Mouse (Mus musculus) layer of hippocampus, postnatal 10 days (tissue): ENCODE measurements around the gene Elmod1. TPM values are rescaled to one million over a fixed set of nuclear protein-coding genes. Genes with fewer than 3 reads are reported as not detected.
"Not testable (repeated sequence)": the region's sequence is repeated elsewhere in the genome, so short reads cannot be mapped to it uniquely, and the experiment has no call there.

Experiments
- DNase-seq, 2 experiments: peaks; one replicate each; pipeline ENCODE4 v3.0.0; 2021; ENCODE audit warnings: low spot score in 2 of 2
- long read RNA-seq: library from polyadenylated mRNA; stranded (forward); transcript quantifications from one replicate; pipeline ENCODE4 v2.0.0, GENCODE M21; 2023
- total RNA-seq, 2 experiments: library from RNA; stranded (reverse); gene quantifications; 2 replicates each; pipeline ENCODE4 v1.2.3; 2021

The Elmod1 gene
- 100 to 1,000 TPM; 199 to 215 TPM for total RNA-seq
- long read RNA-seq, transcript Elmod1-201 (11 exons, 2,605 nt) = major isoform, 88 of 112 reads
- long read RNA-seq, partial matches to known transcripts = 3 of 112 reads
- long read RNA-seq, other reads (novel, unspliced or antisense) = 17 of 112 reads

DNA sequence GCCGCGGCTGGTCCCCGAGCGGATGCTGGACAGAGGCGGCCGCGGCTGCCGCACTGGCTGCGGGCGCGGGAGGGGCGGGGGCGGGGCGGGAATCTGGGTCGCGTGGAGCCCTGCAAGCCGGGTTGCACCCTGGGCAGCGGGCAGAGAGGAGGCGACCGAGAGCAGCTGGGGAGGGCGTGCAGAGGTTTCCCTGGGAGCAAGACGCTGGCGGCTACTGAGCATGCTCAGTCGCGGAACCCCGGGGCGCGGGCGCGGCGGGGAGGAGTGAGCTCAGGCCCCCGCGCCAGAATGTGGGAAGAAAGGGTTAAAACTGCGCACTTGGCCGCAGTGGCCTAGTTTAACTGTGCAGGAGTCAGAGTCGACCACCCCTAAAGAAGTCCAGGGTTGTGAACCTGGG, at the start of gene Elmod1:
Gene Elmod1 (minus strand): TSS at position 180 of the 397 bp plus-strand sequence.
- peak; percentile 73 to 82 for DNase-seq

DNA sequence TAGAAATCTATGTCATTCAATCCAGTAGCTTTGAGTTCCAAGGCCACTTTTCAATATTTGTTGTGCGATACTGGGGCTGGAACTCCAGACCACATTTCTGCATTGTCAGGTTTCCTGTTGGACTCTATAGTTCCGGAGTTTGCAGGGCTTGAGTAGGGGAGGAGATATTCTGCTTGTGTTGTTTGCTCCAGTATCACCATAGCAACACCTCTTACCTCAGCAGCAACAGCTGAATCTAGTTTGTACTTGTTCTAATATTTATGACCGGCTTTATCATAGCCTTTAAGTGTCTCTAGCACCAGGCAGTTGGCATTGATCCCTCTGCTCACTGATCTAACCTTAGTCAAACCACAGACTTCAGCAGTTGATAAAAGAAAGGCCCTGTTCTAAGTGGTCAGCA, 47.7 kb upstream of the Elmod1 start:
- no peak for DNase-seq

DNA sequence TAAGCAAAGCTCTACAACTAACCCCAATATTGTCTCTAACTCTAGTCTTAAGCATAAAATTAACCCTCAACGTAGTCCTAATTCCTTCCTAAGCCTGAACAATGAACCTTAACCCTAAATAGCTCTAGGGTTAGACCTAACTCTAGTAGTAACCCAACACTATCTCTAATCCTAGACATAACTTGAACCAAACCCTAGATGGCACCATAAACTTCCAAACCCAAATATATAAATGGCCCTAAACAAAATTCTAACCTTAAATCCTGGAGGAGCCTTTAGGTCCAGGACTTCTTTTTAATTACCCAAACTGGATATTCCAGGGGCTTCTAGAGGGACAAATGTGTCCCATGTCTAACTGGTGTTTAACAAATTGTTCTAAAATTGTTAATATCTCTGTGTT, 19.4 kb upstream of the Elmod1 start:
- no peak for DNase-seq

DNA sequence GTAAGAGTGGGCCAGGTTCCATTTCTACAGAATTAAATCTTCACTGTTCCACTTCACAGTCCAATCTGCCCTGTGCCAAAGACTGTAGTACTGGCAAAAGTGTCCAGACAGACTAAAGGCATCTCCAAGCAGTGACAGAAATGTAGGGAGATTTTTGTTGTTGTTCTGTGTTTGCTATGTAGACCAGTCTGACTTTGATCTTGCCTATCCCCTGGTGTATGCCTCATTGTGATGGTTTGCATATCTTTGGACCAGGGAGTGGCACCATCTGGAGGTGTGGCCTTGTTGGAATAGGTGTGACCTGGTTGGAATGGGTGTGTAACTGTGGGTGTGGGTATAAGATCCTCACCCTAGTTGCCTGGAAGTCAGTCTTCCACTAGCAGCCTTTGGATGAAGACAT, 17.5 kb upstream of the Elmod1 start:
- not testable (repeated sequence) for DNase-seq

DNA sequence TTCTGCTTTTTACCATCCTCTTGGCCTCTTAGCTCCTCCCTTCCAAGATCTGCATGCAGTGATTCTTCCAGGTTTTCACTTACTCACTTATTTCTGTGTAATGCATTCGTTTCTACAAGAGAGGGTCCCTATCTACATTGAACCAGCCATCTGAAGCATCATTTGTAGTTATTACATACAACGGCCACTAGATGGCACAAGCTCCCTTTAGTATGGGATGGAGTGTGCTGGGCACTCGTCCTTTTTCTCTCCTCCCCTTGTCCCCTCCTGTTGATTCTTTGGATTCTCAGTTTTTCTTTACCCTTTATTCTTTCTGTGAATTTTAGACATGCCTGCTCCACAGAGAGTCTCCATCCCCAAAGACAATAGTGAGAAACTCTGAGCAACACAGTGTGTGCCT, 15.8 kb upstream of the Elmod1 start:
- peak; percentile 43 to 68 for DNase-seq

DNA sequence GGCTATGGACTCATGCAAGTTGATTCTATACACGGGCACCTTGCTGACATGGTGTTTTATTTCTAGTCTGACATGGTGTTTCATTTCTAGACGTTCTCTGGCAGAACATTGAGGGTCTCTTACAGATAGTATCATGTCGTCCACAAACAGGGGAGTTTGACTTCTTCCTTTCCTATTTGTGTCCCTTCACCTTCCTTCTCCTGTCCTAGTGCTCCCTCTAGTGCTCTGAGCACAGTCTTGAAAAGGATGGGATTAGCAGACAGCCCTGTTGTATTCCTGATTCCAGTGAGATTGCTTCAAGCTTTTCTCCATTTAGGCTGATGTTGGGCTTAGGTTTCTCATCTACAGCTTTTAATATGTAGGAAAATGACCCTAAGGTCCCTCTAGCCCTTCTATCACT, 11.9 kb upstream of the Elmod1 start:
- peak; percentile 47 to 71 for DNase-seq

DNA sequence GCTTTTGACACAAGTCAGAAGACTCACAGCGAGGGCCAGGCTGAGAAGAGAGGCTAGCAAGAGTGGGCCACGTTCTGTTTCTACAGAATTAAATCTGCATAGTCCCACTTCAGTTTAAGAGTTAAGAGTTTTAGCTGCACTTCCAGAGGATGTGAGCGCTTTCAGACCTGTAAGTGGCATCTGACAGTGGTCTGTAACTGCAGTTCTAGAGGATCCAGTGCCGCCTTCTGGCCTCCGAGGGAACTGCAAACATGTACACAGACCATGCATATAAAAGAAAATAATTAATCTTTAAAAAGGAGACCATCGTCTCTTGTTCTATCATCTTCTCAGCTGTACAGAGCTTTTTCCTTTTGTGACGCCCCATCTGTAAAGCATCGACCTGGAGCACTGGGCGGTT, 9.8 kb upstream of the Elmod1 start:
- peak; percentile 75 to 78 for DNase-seq

DNA sequence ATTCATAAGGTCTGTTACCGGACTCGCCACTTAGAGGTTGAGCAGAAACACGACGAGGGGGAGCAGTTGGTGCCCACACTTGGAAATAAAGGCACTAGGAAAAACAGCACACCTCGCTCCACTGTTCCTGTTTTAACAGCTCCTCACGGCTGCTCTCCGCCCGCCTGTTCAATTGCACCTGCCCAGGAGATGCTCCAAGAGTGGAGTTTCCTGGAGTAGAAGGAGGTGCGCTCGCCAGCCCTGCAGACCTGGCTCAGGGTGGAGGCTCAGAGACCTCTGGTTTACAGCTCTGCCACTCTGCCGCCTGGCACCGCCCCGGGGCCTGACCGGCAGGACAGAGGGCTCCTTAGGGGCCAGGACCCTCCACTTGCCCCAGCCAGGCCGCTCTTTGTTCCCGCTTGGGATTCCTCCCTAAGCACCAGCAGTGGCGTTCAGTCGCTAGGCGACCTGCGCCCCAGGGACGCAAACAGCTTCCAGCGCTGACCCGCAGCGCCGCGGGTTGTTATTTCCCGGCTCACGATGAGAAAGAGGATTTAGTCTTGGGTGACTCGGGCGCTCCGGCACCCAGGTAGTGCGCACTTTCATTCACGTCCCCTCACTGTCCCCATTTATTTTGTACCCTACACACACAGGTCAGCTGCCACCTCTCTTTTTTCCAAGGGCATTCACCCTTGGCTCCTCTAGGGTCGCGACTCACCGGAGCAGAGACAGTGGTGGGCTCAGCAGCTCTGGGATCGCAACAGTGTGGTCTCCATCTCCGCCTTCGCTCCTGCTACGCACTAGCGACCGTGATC, 576 bp downstream of the Elmod1 start:
- DNase-seq = peak; percentile 45 to 51

DNA sequence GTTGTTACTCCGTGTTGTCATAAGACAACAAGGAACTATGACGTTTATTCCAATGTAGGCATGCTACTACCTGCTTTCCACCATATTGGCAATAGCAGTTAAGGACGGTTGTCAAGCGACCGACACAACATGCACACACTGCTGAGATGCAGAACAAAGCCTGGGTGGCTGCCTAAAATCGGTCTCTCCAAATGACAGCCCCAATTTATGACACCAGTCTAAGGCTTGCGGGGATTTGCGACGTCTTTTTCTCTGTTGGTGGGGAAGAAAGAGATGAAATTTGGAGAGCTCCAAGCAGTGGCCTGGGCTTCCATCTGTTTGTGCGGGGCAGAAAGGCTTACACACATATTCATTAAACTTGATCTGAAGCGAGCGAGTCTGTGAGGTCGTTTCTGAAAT, 1.2 kb downstream of the Elmod1 start:
- peak; percentile 55 to 56 for DNase-seq

DNA sequence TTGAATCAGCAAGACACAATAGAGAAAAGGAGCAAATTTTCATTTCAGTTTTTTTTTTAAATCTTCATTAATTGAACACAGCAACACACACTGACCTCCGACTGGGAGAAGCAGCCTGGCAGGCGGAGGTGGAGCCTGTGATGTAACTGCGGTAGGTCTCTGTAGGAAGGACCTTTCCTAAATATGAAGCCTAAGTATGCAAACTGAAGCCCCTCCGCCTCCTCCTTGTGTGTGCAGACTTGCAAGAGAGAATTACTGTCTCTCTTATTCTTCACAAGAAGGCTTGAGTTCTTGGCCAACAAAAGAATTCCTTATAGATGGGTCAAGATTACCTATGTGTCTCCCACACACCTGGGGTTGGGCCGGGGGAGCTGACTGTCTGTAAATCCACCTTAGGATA, 1.9 kb downstream of the Elmod1 start:
- peak in 1 of 2 experiments; percentile 25 for DNase-seq

DNA sequence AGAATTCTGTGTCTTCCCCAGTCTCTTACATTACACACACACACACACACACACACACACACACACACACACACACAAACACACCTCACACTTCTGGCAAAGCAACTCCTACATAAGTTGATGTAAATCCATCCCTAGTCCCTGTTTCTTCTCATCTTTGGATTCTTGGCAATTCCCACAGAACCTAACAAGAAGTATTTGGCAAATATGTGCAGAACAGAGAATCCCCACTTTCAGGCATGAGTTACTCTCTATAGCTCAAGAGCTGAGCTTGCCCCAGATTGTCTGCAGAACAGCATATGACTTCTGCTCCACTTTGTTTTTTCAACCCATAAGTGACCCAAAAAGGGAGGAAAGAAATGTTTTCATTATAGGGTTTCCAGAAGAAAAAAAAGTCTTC, 2.7 kb downstream of the Elmod1 start:
- no peak for DNase-seq

DNA sequence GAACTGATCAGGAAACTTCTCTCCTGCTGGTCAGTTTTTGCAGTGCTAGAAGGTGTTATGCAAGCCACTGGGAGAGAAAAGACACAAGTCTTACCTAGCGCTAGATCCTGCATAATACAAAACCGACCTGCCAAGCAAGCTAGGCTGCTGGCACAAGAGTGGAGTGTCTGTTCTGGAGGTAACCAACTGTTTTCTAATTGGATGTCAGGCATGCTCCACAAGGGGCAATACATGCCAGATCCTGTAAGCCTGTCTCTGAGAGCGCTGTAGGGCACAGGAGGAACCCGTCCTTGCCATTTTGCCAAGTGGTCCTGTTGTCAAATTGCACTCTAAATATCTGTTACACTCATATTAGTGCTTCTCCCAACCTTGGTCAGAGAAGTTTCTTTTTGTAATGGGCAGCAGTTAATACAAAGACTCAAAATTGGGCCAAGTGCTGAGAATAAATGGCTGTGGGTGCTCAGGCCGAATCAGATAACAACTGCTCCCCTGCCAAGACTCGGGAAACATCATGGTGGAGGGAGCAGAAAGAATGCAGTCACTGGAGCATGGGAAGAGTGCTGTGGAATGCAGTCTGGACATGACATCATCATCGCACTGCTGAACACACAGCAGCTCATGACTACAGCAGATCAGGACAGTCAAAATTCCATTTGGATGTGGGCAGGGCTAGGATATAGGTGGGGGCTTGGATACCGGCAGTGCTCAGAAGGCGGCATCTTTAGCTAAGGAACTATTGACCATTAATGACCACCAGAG, 7.3 kb downstream of the Elmod1 start:
- no peak for DNase-seq

DNA sequence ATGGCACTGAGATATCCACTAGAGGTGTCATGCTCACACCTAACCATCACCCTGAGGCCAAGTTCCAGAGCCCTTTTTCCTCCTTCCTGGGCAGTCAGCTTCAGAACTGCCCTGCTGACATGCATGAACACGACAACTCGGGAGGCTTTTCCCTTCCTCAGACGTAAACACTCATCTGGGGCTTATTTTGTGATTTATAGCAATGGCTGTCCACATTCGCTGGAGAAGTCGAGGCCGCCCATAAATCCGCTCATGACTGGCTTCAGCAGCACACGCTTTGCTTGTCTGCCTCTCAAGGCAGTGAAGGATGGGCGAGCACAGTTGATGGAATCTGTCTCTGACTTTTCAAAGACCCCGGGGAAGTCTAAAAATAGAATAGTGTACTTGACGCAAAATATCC, 18.1 kb downstream of the Elmod1 start:
- no peak for DNase-seq

DNA sequence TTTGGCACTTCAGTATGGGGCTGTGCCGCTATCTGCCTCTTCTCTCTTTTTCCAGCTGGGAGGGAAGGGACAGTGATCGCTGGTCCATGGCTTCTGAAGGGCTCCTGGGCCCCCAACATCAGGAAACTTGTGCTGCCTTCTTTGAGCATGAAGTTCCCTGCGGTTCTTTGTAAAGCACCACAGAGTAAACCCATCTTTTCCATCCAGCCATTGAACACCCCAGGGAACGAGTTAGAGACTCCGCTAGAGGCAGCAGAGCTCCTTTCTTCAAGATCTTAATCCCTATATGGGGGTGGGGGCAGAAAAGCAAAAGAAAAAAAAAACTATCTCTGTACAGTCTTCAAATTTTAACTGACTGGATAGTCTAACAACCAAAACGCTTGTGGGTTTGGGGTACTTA, 20.2 kb downstream of the Elmod1 start:
- no peak for DNase-seq

DNA sequence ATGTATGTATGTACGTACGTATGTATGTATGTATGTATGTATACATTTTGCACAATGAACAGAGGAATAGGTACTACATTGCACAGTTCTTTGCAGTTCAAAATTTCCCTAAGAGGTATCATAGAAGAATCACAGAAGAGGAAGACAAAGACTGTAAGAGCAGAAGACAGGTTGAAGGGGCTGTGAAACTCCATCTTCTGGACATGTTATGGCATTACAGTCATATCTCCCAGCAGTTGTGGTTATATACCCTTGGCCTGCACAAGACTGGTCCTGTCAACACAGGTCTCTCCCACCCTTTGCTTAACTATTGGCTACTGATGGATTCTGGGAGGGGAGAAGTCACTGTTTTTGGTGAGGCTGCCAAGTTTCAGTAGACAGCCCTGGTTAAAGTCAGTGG, 27.6 kb downstream of the Elmod1 start:
- no peak for DNase-seq

DNA sequence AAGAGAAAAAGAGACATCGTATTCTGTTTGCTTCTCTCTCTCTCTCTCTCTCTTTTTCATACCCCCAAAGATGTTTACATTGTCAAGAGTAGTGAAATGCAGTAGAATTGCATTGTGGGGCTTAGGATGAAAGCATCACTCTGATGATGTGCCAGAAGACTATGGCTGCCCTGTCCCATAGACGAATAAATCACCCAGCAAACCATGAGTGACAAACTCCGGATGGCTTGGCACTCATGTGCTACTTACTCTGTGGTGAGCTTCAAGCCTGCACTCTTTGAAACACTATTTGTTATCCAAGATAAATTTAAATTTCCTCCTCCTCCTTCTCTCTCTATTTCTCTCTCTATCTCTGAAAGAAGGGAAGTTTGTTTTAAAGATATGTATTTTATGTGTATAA, 36.5 kb downstream of the Elmod1 start:
- DNase-seq = no peak

DNA sequence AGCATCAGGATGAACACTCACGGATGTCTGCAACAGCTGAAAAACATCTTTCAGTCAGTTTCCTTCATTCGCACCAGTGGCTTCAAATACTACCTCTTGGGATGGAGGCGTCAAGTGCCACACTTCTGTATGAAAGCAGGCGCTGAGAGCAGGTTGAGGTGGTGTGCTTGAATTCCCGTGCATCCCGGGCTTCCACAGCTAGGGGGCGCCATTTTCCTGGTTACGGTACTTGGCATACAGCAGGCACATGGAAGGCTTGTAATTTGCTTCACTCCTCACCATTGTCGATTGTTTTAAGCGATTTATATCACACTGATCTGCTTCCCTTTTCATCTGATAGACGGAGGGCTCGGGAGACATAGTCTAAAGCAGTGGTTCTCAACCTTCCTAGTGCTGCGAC, 40.9 kb downstream of the Elmod1 start:
- peak; percentile 75 to 77 for DNase-seq

DNA sequence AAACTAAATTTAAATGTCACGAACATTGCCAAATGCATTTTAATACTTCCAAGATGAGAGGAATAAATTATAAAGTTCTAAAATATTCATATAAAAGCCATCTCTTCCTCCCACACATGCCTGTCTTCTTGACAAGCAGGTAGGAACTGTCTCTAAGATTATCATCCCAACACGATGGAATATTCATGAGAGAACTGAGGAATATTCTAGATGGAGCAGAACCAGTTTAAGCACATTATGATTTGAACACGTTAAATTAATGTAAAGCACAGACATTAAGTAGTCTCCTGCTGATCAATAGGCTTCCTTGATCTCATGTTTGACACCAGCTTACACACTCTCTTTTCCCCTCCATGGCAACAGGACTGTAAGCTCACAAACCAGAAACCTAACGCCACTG, 41.7 kb downstream of the Elmod1 start:
- DNase-seq = no peak

DNA sequence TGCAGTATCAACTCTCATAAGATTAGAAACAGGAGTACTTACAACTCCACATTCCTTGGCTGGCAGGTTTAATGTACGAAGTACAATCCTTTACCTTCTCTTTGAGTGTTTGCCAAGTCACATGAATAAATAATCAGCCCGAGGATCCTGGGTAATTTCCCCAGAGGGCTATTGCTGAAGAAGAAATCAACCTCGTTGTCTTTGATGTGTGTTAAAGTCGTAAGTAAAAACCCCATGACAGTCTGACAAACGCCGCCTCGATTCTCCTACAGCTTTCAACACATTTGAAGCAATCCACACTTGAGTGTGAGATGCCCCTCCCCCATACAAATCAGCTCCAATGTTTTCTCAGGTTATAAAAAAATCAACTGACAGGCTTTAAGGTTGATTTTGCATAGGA, 44.2 kb downstream of the Elmod1 start:
- DNase-seq = no peak

DNA sequence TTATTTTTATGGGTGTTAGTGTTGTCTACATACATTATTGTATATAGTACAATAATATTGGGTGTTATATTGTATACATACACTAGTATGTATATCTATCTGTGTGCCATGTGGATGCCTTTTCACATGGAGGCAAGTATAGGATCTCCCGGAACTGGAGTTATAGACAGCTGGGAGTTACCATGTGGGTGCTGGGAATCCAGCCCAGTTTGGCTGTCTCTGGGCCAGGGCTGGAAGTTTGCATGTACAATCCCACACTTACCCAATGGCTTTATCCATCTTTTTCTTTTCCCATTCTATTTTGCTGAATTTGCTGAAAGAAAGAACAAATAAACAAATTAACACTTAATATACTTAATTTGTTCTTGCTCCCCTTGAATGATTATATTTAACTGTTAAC, 54.0 kb downstream of the Elmod1 start:
- peak in 1 of 2 experiments; percentile 50 for DNase-seq

DNA sequence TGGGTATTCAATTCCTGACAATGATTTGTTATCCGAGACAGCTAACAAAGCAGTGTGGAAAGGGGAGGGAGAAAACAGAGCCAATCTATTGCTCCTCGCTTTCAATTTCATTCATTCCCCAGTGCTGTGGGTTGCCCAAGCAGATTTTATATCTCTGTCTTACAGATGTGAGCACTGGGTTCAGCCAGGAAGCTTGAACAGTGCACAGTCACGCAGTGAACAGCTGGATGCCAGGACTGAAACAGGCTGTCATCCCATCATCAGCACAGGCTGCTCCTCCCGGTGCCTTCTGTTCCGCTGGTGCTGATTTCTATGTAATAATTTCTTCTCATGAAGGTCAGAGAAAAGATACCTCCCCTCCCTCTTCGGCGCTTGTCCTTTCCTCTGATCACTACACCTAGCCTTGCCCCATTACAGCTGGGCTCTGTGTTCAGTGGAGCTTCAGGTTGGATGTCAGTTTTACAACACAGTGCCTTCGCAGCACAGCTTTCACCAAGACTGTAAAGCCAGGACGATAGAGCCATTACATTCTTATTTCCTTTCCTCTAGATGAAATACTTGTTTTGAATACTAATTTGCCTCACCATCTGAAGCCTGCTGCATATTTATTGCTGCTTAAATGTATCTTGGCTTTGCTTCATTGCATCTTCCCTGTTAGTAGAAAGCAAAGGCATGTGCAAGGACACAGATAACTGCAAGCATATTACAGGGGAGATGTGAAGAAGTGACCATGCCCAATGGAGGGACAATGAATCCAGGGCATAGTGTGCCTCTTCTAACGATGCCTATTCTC, 59.0 kb downstream of the Elmod1 start:
- no peak for DNase-seq

DNA sequence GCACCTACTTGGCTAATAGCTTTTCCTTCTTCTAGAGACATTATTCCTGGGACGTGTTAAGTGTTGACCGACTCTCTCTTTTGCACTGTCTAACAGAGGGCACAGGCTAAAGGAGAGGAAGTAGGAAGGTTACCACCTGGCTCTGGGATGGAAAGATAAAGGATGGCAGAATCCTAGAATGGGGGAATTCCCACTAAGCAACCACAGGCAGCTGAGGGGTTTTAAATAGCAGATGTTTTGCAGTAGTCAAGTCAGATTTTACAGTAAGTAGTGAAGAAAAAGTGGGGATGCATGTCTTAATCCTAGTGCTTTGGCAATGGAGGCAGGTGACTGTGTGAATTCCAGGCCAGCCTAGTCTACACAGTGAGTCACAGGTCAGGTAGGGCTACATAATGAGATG, 64.3 kb downstream of the Elmod1 start:
- DNase-seq = no peak
